Mouse (Mus musculus): ENCODE data around the gene Brsk1. TPM values are rescaled to one million over a fixed set of nuclear protein-coding genes. Genes with fewer than 3 reads are reported as not detected.

Brsk1 gene
- polyA plus RNA-seq, 1 experiment from 2014 or later: 7.1 TPM

GRCm38 (mm10) chr7:4712594-4712993 is 22.2 kb downstream of the Brsk1 start:
- H3K9ac ChIP-seq: no peak overlapping the region
- peaks cover 89% of the 10 kb centered on the region for H3K36me3 ChIP-seq
- WGBS: 73% methylated on average over 3 of the region's 3 CpGs
- no peaks in the 10 kb centered on the region for H3K4me1 ChIP-seq (replicated peaks)
- no peak overlapping the region for H3K4me2 ChIP-seq
- H3K27me3 ChIP-seq: no peaks in the 10 kb centered on the region
- no peak overlapping the region for H3K4me3 ChIP-seq
- ATAC-seq (ENCODE audit: low FRiP score, low read depth): no peak
- H3K27ac ChIP-seq (replicated peaks): no peak overlapping the region
- H3K9me3 ChIP-seq: no peaks in the 10 kb centered on the region

- Histone ChIP-seq H3K4me3 (no peak overlapping the region), H3K9me3 (no peaks in the 10 kb centered on the region), H3K27ac (replicated peaks) (no peak overlapping the region), H3K4me2 (no peak overlapping the region), H3K9ac (no peak overlapping the region), H3K4me1 (replicated peaks) (no peaks in the 10 kb centered on the region), H3K36me3 (peaks cover 52% of the 10 kb centered on the region), H3K27me3 (no peaks in the 10 kb centered on the region)
- ATAC-seq (ENCODE audit: low FRiP score, low read depth): no peak
- WGBS: 80% methylated on average over 6 of the region's 6 CpGs
Observed at GRCm38 (mm10) chr7:4716955-4717354, 26.6 kb downstream of the Brsk1 start.

- H3K36me3 ChIP-seq: peaks cover 31% of the 10 kb centered on the region
- no peaks in the 10 kb centered on the region for H3K9me3 ChIP-seq
- no peaks in the 10 kb centered on the region for H3K4me1 ChIP-seq (replicated peaks)
- no peak for ATAC-seq (ENCODE audit: low FRiP score, low read depth)
- no peak overlapping the region for H3K27ac ChIP-seq (replicated peaks)
- H3K9ac ChIP-seq: no peak overlapping the region
- no peaks in the 10 kb centered on the region for H3K27me3 ChIP-seq
- 97% methylated on average over 3 of the region's 3 CpGs for WGBS
- no peak overlapping the region for H3K4me3 ChIP-seq
- H3K4me2 ChIP-seq: no peak overlapping the region
Observed at GRCm38 (mm10) chr7:4719276-4719675, 28.9 kb downstream of the Brsk1 start.

DNA sequence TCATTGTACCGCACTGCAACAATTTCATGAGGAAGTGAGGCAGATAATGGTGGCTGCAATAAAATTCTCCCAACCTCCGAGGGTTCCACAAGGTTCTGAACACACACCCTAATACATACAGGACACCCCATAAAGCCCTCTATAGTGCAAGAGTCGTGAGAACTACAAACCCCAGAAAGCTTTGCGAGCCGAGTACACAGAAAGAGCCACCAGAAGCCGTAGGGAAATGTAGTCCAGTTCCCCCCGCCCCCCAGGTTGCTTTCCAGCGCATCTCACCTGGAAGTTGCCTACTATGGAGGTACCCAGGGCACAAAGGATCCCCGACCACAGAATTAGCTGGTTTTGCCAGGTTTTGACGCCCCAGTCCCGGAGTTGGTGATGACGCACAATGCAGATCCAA is 33.1 kb downstream of the Brsk1 start:
- Histone ChIP-seq H3K4me1 (replicated peaks) (no peaks in the 10 kb centered on the region), H3K27me3 (no peaks in the 10 kb centered on the region), H3K27ac (replicated peaks) (no peak overlapping the region), H3K9ac (peak overlapping the region; percentile 28; the same call in 1 of the 2 replicates), H3K9me3 (no peaks in the 10 kb centered on the region), H3K36me3 (no peaks in the 10 kb centered on the region), H3K4me2 (peak overlapping the region; percentile 55), H3K4me3 (peak overlapping the region; percentile 25)
- 45% methylated on average over 12 of the region's 12 CpGs for WGBS
- ATAC-seq (ENCODE audit: low FRiP score, low read depth): peak; percentile 79

DNA sequence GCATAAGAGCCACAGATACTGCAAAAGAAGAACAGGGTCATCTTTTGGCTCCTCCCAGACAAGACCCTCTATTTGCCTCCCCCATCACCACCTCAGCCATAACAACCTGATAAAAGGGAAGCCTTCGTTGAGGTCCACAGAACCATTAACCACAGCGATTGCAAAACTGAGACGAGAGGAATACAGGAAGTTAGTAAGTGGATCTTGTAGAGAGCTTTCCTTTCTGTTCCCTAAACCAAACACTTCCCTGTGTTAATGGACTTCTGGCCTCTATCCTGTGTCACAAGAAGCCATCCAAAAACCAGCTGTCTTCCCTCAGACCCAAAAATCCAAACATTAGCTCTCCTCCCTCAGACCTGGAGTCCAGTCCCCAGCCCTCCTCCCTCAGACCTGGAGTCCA is 34.0 kb downstream of the Brsk1 start:
- Histone ChIP-seq H3K27me3 (no peaks in the 10 kb centered on the region), H3K4me2 (no peak overlapping the region), H3K9ac (no peak overlapping the region), H3K9me3 (no peaks in the 10 kb centered on the region), H3K36me3 (no peaks in the 10 kb centered on the region), H3K4me3 (no peak overlapping the region), H3K27ac (replicated peaks) (no peak overlapping the region), H3K4me1 (replicated peaks) (no peaks in the 10 kb centered on the region)
- 90% methylated on average over 3 of the region's 3 CpGs for WGBS
- ATAC-seq (ENCODE audit: low FRiP score, low read depth): no peak

GRCm38 (mm10) chr7:4725169-4725568 is 34.8 kb downstream of the Brsk1 start, which contains the start of gene Tmem150b:
Gene Tmem150b, minus strand, starts transcription at chr7:4725249.
- H3K27ac ChIP-seq (replicated peaks): no peak within 1 kb of the TSS
- H3K36me3 ChIP-seq: no peaks in the 10 kb centered on the region
- no peaks in the 10 kb centered on the region for H3K4me1 ChIP-seq (replicated peaks)
- no peaks in the 10 kb centered on the region for H3K9me3 ChIP-seq
- H3K9ac ChIP-seq: no peak within 1 kb of the TSS
- H3K27me3 ChIP-seq: no peaks in the 10 kb centered on the region
- ATAC-seq (ENCODE audit: low FRiP score, low read depth): no peak
- 85% methylated on average over 7 of the region's 7 CpGs for WGBS
- no peak within 1 kb of the TSS for H3K4me2 ChIP-seq
- H3K4me3 ChIP-seq: no peak within 1 kb of the TSS

- Histone ChIP-seq H3K4me1 (replicated peaks) (no peaks in the 10 kb centered on the region), H3K9ac (no peak overlapping the region), H3K27me3 (no peaks in the 10 kb centered on the region), H3K9me3 (no peaks in the 10 kb centered on the region), H3K4me2 (no peak overlapping the region), H3K4me3 (no peak overlapping the region), H3K36me3 (no peaks in the 10 kb centered on the region), H3K27ac (replicated peaks) (no peak overlapping the region)
- 84% methylated on average over 5 of the region's 5 CpGs for WGBS
- ATAC-seq (ENCODE audit: low FRiP score, low read depth): no peak
Observed at GRCm38 (mm10) chr7:4731090-4731489, 40.7 kb downstream of the Brsk1 start.

DNA sequence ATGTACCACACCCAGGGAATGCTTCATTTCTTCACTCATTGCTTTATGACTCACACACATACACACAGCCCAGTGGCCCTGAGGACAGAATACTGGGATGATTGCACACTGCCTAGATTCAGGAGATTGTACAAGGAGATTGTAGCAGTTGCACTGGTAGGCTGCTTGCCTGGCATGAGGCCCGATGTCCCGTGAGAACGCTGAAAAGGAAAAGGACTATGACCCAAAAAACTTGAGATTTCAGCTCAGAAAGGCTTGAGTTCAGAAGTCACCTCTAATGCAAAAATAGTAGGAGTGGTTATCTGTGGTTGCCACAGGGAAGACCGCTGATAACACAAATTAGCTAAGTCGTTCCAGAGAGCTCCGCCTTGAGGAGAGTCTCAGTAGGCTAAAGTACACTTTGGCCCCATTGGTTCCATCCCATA is 42.6 kb downstream of the Brsk1 start:
- 79% methylated on average over 6 of the region's 6 CpGs for WGBS
- no peak overlapping the region for H3K4me2 ChIP-seq
- H3K9me3 ChIP-seq: no peaks in the 10 kb centered on the region
- no peak overlapping the region for H3K4me3 ChIP-seq
- no peak overlapping the region for H3K9ac ChIP-seq
- H3K36me3 ChIP-seq: no peaks in the 10 kb centered on the region
- H3K27ac ChIP-seq (replicated peaks): no peak overlapping the region
- ATAC-seq (ENCODE audit: low FRiP score, low read depth): no peak
- H3K4me1 ChIP-seq (replicated peaks): no peaks in the 10 kb centered on the region
- H3K27me3 ChIP-seq: no peaks in the 10 kb centered on the region

GRCm38 (mm10) chr7:4739041-4739543 is 48.7 kb downstream of the Brsk1 start:
- H3K9ac ChIP-seq: no peak overlapping the region; the same call in 1 of the 2 replicates
- no peaks in the 10 kb centered on the region for H3K9me3 ChIP-seq
- no peaks in the 10 kb centered on the region for H3K36me3 ChIP-seq
- ATAC-seq (ENCODE audit: low FRiP score, low read depth): no peak
- peak overlapping the region; percentile 86 for H3K4me2 ChIP-seq
- H3K4me1 ChIP-seq (replicated peaks): peaks cover 34% of the 10 kb centered on the region
- peak overlapping the region; percentile 72 for H3K4me3 ChIP-seq
- peak overlapping the region; percentile 84 for H3K27ac ChIP-seq (replicated peaks)
- no peaks in the 10 kb centered on the region for H3K27me3 ChIP-seq
- WGBS: 43% methylated on average over 10 of the region's 10 CpGs

GRCm38 (mm10) chr7:4739544-4740275 is 49.3 kb downstream of the Brsk1 start, which contains the start of gene Kmt5c:
Gene Kmt5c, plus strand, starts transcription at chr7:4740115.
- peaks cover 34% of the 10 kb centered on the region for H3K4me1 ChIP-seq (replicated peaks)
- peak within 1 kb of the TSS; percentile 83 for H3K9ac ChIP-seq

DNA sequence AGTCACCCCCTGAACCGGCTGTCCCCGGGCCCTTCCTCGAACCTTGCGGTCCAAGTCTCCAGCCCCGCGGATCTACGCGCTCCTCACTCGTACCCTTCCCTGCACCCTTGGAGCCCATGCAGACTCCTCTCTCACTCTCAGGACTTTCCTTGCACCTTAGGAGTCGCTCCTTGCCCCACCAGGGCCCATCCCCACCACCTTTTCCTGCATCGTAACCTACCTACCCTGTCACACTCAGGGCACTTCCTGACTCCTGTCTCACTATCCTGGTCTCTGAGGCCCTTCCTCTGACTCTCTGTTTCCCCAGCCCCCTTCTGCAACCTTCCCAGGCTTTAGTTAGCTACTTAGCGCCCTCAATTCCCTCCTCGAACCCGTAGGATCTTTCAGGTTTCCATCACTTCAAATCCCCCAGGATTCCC is 49.9 kb downstream of the Brsk1 start:
- Histone ChIP-seq H3K4me3 (peak overlapping the region; percentile 72), H3K9me3 (no peaks in the 10 kb centered on the region), H3K27ac (replicated peaks) (peak overlapping the region; percentile 95), H3K36me3 (no peaks in the 10 kb centered on the region), H3K4me2 (peak overlapping the region; percentile 86), H3K27me3 (no peaks in the 10 kb centered on the region), H3K9ac (peak overlapping the region; percentile 83), H3K4me1 (replicated peaks) (peaks cover 34% of the 10 kb centered on the region)
- WGBS: 0% methylated on average over 14 of the region's 14 CpGs
- ATAC-seq (ENCODE audit: low FRiP score, low read depth): peak; percentile 52

More at GRCm38 (mm10) chr7:4739544-4740275, 49.3 kb downstream of the Brsk1 start, which contains the start of gene Kmt5c:
- peak; percentile 98 for ATAC-seq (ENCODE audit: low FRiP score, low read depth)
- Histone ChIP-seq H3K27me3 (no peaks in the 10 kb centered on the region), H3K4me3 (peak within 1 kb of the TSS; percentile 72), H3K36me3 (no peaks in the 10 kb centered on the region), H3K4me2 (peak within 1 kb of the TSS; percentile 86), H3K9me3 (no peaks in the 10 kb centered on the region), H3K27ac (replicated peaks) (peak within 1 kb of the TSS; percentile 95)
- WGBS: under 1% methylated on average over 29 of the region's 44 CpGs

DNA sequence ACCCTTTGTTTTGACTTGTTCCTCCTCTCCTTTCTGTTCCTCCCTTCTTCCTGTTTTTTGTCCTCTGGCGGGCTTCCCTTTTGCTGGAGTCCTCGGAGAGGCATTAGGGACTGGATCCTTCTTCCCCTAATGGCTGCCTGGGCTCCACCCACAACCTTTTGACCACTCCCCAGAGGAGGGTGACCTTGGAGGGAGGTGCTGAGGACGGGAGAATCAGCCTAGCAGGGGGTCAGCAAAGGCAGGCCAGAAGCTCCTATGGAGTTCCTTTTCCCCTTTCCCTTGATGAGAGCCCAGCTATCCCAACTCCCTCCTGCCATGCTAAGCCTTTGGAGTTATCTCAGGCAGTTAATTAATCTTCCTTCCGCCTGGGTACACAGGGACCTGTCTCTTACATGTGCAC is 50.7 kb downstream of the Brsk1 start:
- Histone ChIP-seq H3K4me3 (peak overlapping the region; percentile 72), H3K27me3 (no peaks in the 10 kb centered on the region), H3K27ac (replicated peaks) (peak overlapping the region; percentile 95), H3K36me3 (peaks cover 3% of the 10 kb centered on the region; the same call in 1 of the 2 replicates), H3K4me1 (replicated peaks) (peaks cover 34% of the 10 kb centered on the region), H3K4me2 (peak overlapping the region; percentile 86), H3K9me3 (no peaks in the 10 kb centered on the region), H3K9ac (peak overlapping the region; percentile 83)
- no peak for ATAC-seq (ENCODE audit: low FRiP score, low read depth)
- under 1% methylated on average over 4 of the region's 4 CpGs for WGBS
